Mouse (Mus musculus) lung, embryonic 14.5 days (tissue): ENCODE results near the gene Col26a1. TPM values are rescaled to one million over a fixed set of nuclear protein-coding genes. Genes with fewer than 3 reads are reported as not detected.

Experiments
- ATAC-seq: fragments of 200-750 bp; cut with Nextera tagmentation; 2 replicates; pipeline ENCODE4 v1.8.0; 2017; ENCODE audit warnings: mild to moderate bottlenecking, moderate TSS enrichment, moderate library complexity; ENCODE audit not compliant: insufficient read depth
- DNase-seq: peaks from one replicate; pipeline ENCODE4 v3.0.0-alpha.2; 2015
- H3K27ac ChIP-seq: fragments of 300-500 bp; sonication (generic); 2 replicates; pipeline ENCODE4 v1.5.1; 2014; ENCODE audit warnings: low read depth, mild to moderate bottlenecking, moderate library complexity
- H3K27me3 ChIP-seq: fragments of 300-500 bp; sonication (generic); 2 replicates; pipeline ENCODE4 v1.6.1; 2014; ENCODE audit warnings: low read length, control low read depth; ENCODE audit not compliant: insufficient read depth
- H3K36me3 ChIP-seq: fragments of 300-500 bp; sonication (generic); 2 replicates; pipeline ENCODE4 v1.6.1; 2014; ENCODE audit warnings: control low read depth; ENCODE audit not compliant: insufficient read depth
- H3K4me1 ChIP-seq: fragments of 300-500 bp; sonication (generic); 2 replicates; pipeline ENCODE4 v1.6.1; 2014; ENCODE audit warnings: antibody characterized with exemption, control low read depth; ENCODE audit not compliant: insufficient read depth
- H3K4me2 ChIP-seq: fragments of 300-500 bp; sonication (generic); 2 replicates; pipeline ENCODE4 v1.6.1; 2014; ENCODE audit warnings: mild to moderate bottlenecking
- H3K4me3 ChIP-seq: fragments of 300-500 bp; sonication (generic); 2 replicates; pipeline ENCODE4 v1.5.1; 2014; ENCODE audit warnings: low read depth, low read length
- H3K9ac ChIP-seq: fragments of 300-500 bp; sonication (generic); 2 replicates; pipeline ENCODE4 v1.6.1; 2014
- H3K9me3 ChIP-seq: fragments of 300-500 bp; sonication (generic); 2 replicates; pipeline ENCODE4 v1.6.1; 2016; ENCODE audit warnings: low read depth, low read length, control low read depth
- CTCF ChIP-seq: IDR thresholded peaks from 2 replicates; pipeline ENCODE4 v1.5.1; 2016; ENCODE audit warnings: antibody characterized with exemption, low read depth
- WGBS: fragments of 180-500 bp; shearing (Covaris S2); extraction: QIAGEN DNeasy Blood & Tissue Kit; methylation state at CpG from one replicate; pipeline ENCODE4 v1.1.7; 2014; 5-methylcytosine and 5-hydroxymethylcytosine counted together
- polyA plus RNA-seq: library from polyadenylated mRNA; unstranded; fragments of >200 nt; fragmentation: Nextera tagmentation; extraction: Ambion mirVana; gene quantifications from 2 replicates; pipeline ENCODE4 v1.2.1, GENCODE M21; 2014

The Col26a1 gene
- polyA plus RNA-seq, 1 experiment from 2014 or later, result 11.7 TPM

- H3K4me1 ChIP-seq, result no peaks in the 10 kb centered on the region
- no peaks in the 10 kb centered on the region for H3K36me3 ChIP-seq
- no peak overlapping the region for H3K4me2 ChIP-seq
- no peaks in the 10 kb centered on the region for H3K27me3 ChIP-seq
- WGBS, result 80% methylated on average over 3 of the region's 3 CpGs
- no peaks in the 10 kb centered on the region for H3K9me3 ChIP-seq
- TF ChIP-seq CTCF, result peak; percentile 44
- no peak overlapping the region for H3K27ac ChIP-seq
- no peak overlapping the region for H3K9ac ChIP-seq
- no peak for ATAC-seq
- peak; percentile 34 for DNase-seq
- no peak overlapping the region for H3K4me3 ChIP-seq
These were observed 50.0 kb downstream of the Col26a1 start for GRCm38 (mm10) chr5:136833053-136833452.

DNA sequence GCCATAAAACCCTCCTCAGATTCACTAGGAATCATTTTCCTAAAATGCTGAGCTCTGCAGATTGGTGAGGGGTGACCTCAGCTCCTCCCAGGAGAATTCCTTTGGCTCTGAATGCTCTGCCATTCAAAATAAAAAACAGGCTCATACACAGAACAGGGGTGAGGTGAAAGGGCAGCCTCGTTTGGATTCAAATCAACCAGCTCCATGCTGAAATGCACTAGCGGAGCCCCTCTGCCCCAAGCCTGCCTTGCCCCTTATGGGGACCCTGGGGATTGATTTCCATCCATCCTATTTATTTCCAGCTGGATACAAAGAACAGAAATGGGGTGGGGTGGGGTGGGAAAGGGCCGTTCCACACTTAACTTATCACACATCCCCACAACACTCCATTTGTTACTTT is 52.9 kb downstream of the Col26a1 start:
- Histone ChIP-seq H3K27ac (no peak overlapping the region), H3K9me3 (no peaks in the 10 kb centered on the region), H3K9ac (no peak overlapping the region), H3K4me1 (no peaks in the 10 kb centered on the region), H3K4me2 (no peak overlapping the region), H3K36me3 (no peaks in the 10 kb centered on the region), H3K27me3 (no peaks in the 10 kb centered on the region), H3K4me3 (no peak overlapping the region)
- TF ChIP-seq CTCF, result no peak
- 69% methylated on average over 3 of the region's 3 CpGs for WGBS
- no peak for ATAC-seq
- no peak for DNase-seq

GRCm38 (mm10) chr5:136821971-136822370 is 61.0 kb downstream of the Col26a1 start:
- H3K9me3 ChIP-seq, result 0 out of 2 replicates have a peak, but pooled peaks cover 2% of the 10 kb centered on the region
- H3K27me3 ChIP-seq, result no peaks in the 10 kb centered on the region
- H3K4me3 ChIP-seq, result no peak overlapping the region
- H3K4me1 ChIP-seq, result no peaks in the 10 kb centered on the region
- no peak overlapping the region for H3K27ac ChIP-seq
- no peak overlapping the region for H3K4me2 ChIP-seq
- TF ChIP-seq CTCF, result no peak
- DNase-seq (no peak), ATAC-seq (no peak)
- H3K9ac ChIP-seq, result no peak overlapping the region
- 85% methylated on average over 8 of the region's 8 CpGs for WGBS
- H3K36me3 ChIP-seq, result no peaks in the 10 kb centered on the region

GRCm38 (mm10) chr5:136820911-136821310 is 62.1 kb downstream of the Col26a1 start:
- H3K36me3 ChIP-seq, result no peaks in the 10 kb centered on the region
- H3K4me1 ChIP-seq, result no peaks in the 10 kb centered on the region
- H3K9me3 ChIP-seq, result 0 out of 2 replicates have a peak, but pooled peaks cover 2% of the 10 kb centered on the region
- H3K4me3 ChIP-seq, result no peak overlapping the region
- TF ChIP-seq CTCF, result no peak
- no peaks in the 10 kb centered on the region for H3K27me3 ChIP-seq
- 85% methylated on average over 2 of the region's 2 CpGs for WGBS
- no peak overlapping the region for H3K9ac ChIP-seq
- H3K4me2 ChIP-seq, result no peak overlapping the region
- H3K27ac ChIP-seq, result no peak overlapping the region
- DNase-seq, result no peak
- no peak for ATAC-seq

GRCm38 (mm10) chr5:136819686-136820085 is 63.3 kb downstream of the Col26a1 start:
- no peaks in the 10 kb centered on the region for H3K4me1 ChIP-seq
- 0 out of 2 replicates have a peak, but pooled peaks cover 2% of the 10 kb centered on the region for H3K9me3 ChIP-seq
- no peak overlapping the region for H3K27ac ChIP-seq
- no peak overlapping the region for H3K4me3 ChIP-seq
- no peaks in the 10 kb centered on the region for H3K36me3 ChIP-seq
- no peak for TF ChIP-seq CTCF
- no peak; the same call in 1 of the 2 replicates for ATAC-seq
- no peak overlapping the region for H3K9ac ChIP-seq
- no peak for DNase-seq
- H3K27me3 ChIP-seq, result no peaks in the 10 kb centered on the region
- 34% methylated on average over 11 of the region's 11 CpGs for WGBS
- H3K4me2 ChIP-seq, result no peak overlapping the region; the same call in 1 of the 2 replicates

- H3K4me1 ChIP-seq, result peaks cover 8% of the 10 kb centered on the region; the same call in 1 of the 2 replicates
- DNase-seq, result peak; percentile 88
- peak; percentile 81 for ATAC-seq
- 28% methylated on average over 30 of the region's 30 CpGs for WGBS
- H3K4me2 ChIP-seq, result peak overlapping the region; percentile 53
- H3K4me3 ChIP-seq, result peak overlapping the region; percentile 17
- no peaks in the 10 kb centered on the region for H3K9me3 ChIP-seq
- peak overlapping the region; percentile 83 for H3K27ac ChIP-seq
- no peak for TF ChIP-seq CTCF
- no peaks in the 10 kb centered on the region for H3K36me3 ChIP-seq
- H3K9ac ChIP-seq, result no peak overlapping the region
- H3K27me3 ChIP-seq, result no peaks in the 10 kb centered on the region
These were observed 72.3 kb downstream of the Col26a1 start for GRCm38 (mm10) chr5:136810539-136811374.

- ATAC-seq (peak; percentile 29), DNase-seq (peak; percentile 70)
- H3K4me2 ChIP-seq, result no peak overlapping the region
- TF ChIP-seq CTCF, result no peak
- no peak overlapping the region for H3K4me3 ChIP-seq
- 17% methylated on average over 16 of the region's 16 CpGs for WGBS
- no peaks in the 10 kb centered on the region for H3K36me3 ChIP-seq
- no peaks in the 10 kb centered on the region for H3K27me3 ChIP-seq
- no peak overlapping the region for H3K9ac ChIP-seq
- H3K4me1 ChIP-seq, result peaks cover 25% of the 10 kb centered on the region; the same call in 1 of the 2 replicates
- H3K9me3 ChIP-seq, result no peaks in the 10 kb centered on the region
- H3K27ac ChIP-seq, result peak overlapping the region; percentile 3; the same call in 1 of the 2 replicates
These were observed 76.5 kb downstream of the Col26a1 start for GRCm38 (mm10) chr5:136806379-136807056.
